Comparison of ENCODE assay signal across 20 mouse cellular contexts in genomic region chr8:79341236-79341635, GRCm38 (mm10). TPM values are rescaled to one million over a fixed set of nuclear protein-coding genes. Genes with fewer than 3 reads are reported as not detected.
DNase-seq lines count a peak whose midpoint lies in the region; ATAC-seq and TF ChIP-seq lines count a peak whose summit lies in the region.
"Had no signal": no experiment of that assay in that cellular context is flagged by ENCODE, and none has a peak within 500 bp of the region (broad histone marks: within the 10 kb centered on the region; RNA-seq: fewer than 3 reads in every experiment).

No protein-coding gene starts in this region.

- no peaks in the 10 kb centered on the region for H3K9me3 ChIP-seq in forebrain, embryonic 11.5 days (ENCODE audit: control insufficient read depth, low read length)
- no peaks in the 10 kb centered on the region for H3K9me3 ChIP-seq in forebrain, embryonic 16.5 days (ENCODE audit: control insufficient read depth, low read length)
- H3K9me3 ChIP-seq in lung, embryonic 14.5 days (ENCODE audit: low read depth, low read length) = no peaks in the 10 kb centered on the region
- H3K9me3 ChIP-seq in midbrain, embryonic 11.5 days (ENCODE audit: control insufficient read depth, low read length) = no peaks in the 10 kb centered on the region
- H3K9me3 ChIP-seq in midbrain, embryonic 14.5 days (ENCODE audit: control insufficient read depth, low read length) = no peaks in the 10 kb centered on the region
- H3K9me3 ChIP-seq: embryonic facial prominence, embryonic 15.5 days; forebrain, embryonic 10.5 days; forebrain, embryonic 15.5 days; heart, embryonic 13.5 days; hindbrain, embryonic 13.5 days had no signal

- no peak for ATAC-seq in forebrain, embryonic 11.5 days (replicated peaks; ENCODE audit: low FRiP score)
- no peak for ATAC-seq in forebrain, embryonic 16.5 days
- no peak for ATAC-seq in lung, embryonic 14.5 days (ENCODE audit: insufficient read depth)
- ATAC-seq in midbrain, embryonic 11.5 days (ENCODE audit: low FRiP score) = no peak
- no peak for ATAC-seq in midbrain, embryonic 14.5 days (ENCODE audit: low FRiP score, low TSS enrichment)
- ATAC-seq: forebrain, embryonic 15.5 days; hindbrain, postnatal 0 days had no signal

- no peaks in the 10 kb centered on the region for H3K4me1 ChIP-seq in forebrain, embryonic 11.5 days (replicated peaks; ENCODE audit: control insufficient read depth, insufficient read depth, low read length)
- H3K4me1 ChIP-seq in forebrain, embryonic 16.5 days (replicated peaks; ENCODE audit: control insufficient read depth, insufficient read depth, low read length) = no peaks in the 10 kb centered on the region
- no peaks in the 10 kb centered on the region for H3K4me1 ChIP-seq in lung, embryonic 14.5 days (ENCODE audit: insufficient read depth)
- no peaks in the 10 kb centered on the region for H3K4me1 ChIP-seq in midbrain, embryonic 11.5 days (ENCODE audit: control insufficient read depth, insufficient read depth, low read length)
- no peaks in the 10 kb centered on the region for H3K4me1 ChIP-seq in midbrain, embryonic 14.5 days (ENCODE audit: control insufficient read depth, insufficient read depth, low read length)
- H3K4me1 ChIP-seq: forebrain, embryonic 10.5 days; forebrain, embryonic 15.5 days; hindbrain, embryonic 13.5 days had no signal

- H3K27me3 ChIP-seq in forebrain, embryonic 11.5 days (ENCODE audit: control insufficient read depth, insufficient read depth, low read length) = no peaks in the 10 kb centered on the region
- no peaks in the 10 kb centered on the region for H3K27me3 ChIP-seq in forebrain, embryonic 16.5 days (replicated peaks; ENCODE audit: control insufficient read depth, insufficient read depth, low read length)
- H3K27me3 ChIP-seq in lung, embryonic 14.5 days (ENCODE audit: insufficient read depth, low read length) = no peaks in the 10 kb centered on the region
- H3K27me3 ChIP-seq in midbrain, embryonic 11.5 days (ENCODE audit: control insufficient read depth, insufficient read depth, low read length) = no peaks in the 10 kb centered on the region
- no peaks in the 10 kb centered on the region for H3K27me3 ChIP-seq in midbrain, embryonic 14.5 days (ENCODE audit: control insufficient read depth, insufficient read depth, low read length)
- H3K27me3 ChIP-seq: embryonic facial prominence, embryonic 15.5 days; forebrain, embryonic 15.5 days; heart, embryonic 13.5 days; hindbrain, embryonic 13.5 days had no signal

- 92% methylated on average over 8 of the region's 8 CpGs for WGBS in forebrain, embryonic 11.5 days
- WGBS in forebrain, embryonic 16.5 days = 94% methylated on average over 8 of the region's 8 CpGs
- 79% methylated on average over 8 of the region's 8 CpGs for WGBS in lung, embryonic 14.5 days
- WGBS in midbrain, embryonic 11.5 days = 93% methylated on average over 8 of the region's 8 CpGs
- 92% methylated on average over 8 of the region's 8 CpGs for WGBS in midbrain, embryonic 14.5 days

- H3K4me2 ChIP-seq in forebrain, embryonic 11.5 days (ENCODE audit: low read depth, low read length, severe bottlenecking) = no peak overlapping the region
- H3K4me2 ChIP-seq in forebrain, embryonic 16.5 days (ENCODE audit: low read length) = no peak overlapping the region
- no peak overlapping the region for H3K4me2 ChIP-seq in lung, embryonic 14.5 days
- no peak overlapping the region for H3K4me2 ChIP-seq in midbrain, embryonic 11.5 days
- no peak overlapping the region for H3K4me2 ChIP-seq in midbrain, embryonic 14.5 days (ENCODE audit: low read length)
- H3K4me2 ChIP-seq: embryonic facial prominence, embryonic 15.5 days; forebrain, embryonic 15.5 days; heart, embryonic 13.5 days; hindbrain, embryonic 13.5 days had no signal

- no peak overlapping the region for H3K9ac ChIP-seq in forebrain, embryonic 11.5 days (ENCODE audit: low read length)
- no peak overlapping the region for H3K9ac ChIP-seq in forebrain, embryonic 16.5 days (replicated peaks; ENCODE audit: low read depth, low read length)
- H3K9ac ChIP-seq in lung, embryonic 14.5 days = no peak overlapping the region
- no peak overlapping the region for H3K9ac ChIP-seq in midbrain, embryonic 11.5 days (ENCODE audit: low read length)
- H3K9ac ChIP-seq in midbrain, embryonic 14.5 days (replicated peaks; ENCODE audit: low read length) = no peak overlapping the region
- H3K9ac ChIP-seq: embryonic facial prominence, embryonic 15.5 days; forebrain, embryonic 15.5 days; heart, embryonic 13.5 days; hindbrain, embryonic 13.5 days had no signal

- DNase-seq in forebrain, embryonic 11.5 days (ENCODE audit: low spot score) = peak; percentile 37
- peak; percentile 32 for DNase-seq in lung, embryonic 14.5 days
- DNase-seq in lung, adult 18-20 months = no peak
- DNase-seq in midbrain, embryonic 11.5 days (ENCODE audit: low spot score, missing footprints) = peak; percentile 60
- DNase-seq in midbrain, embryonic 14.5 days = no peak
- DNase-seq in adrenal gland, adult 2 months = no peak
- DNase-seq: adrenal gland, postnatal 25 days; cerebellum, adult 2 months; cerebellum, postnatal 10 days; embryo, embryonic 11 days; gastrocnemius, postnatal 14 days; heart, postnatal 10 days had no signal

- H3K4me3 ChIP-seq in forebrain, embryonic 11.5 days (ENCODE audit: low read depth, low read length) = no peak overlapping the region
- no peak overlapping the region for H3K4me3 ChIP-seq in forebrain, embryonic 16.5 days (replicated peaks; ENCODE audit: low read length)
- H3K4me3 ChIP-seq in lung, embryonic 14.5 days (ENCODE audit: low read depth, low read length) = no peak overlapping the region
- no peak overlapping the region for H3K4me3 ChIP-seq in midbrain, embryonic 11.5 days (ENCODE audit: low read depth, low read length)
- H3K4me3 ChIP-seq in midbrain, embryonic 14.5 days (replicated peaks; ENCODE audit: low read depth, low read length) = no peak overlapping the region
- H3K4me3 ChIP-seq: embryonic facial prominence, embryonic 15.5 days; erythroblast, embryonic 14.5 days; forebrain, embryonic 10.5 days; forebrain, embryonic 15.5 days; heart, embryonic 13.5 days; hindbrain, embryonic 13.5 days had no signal

- peaks cover 7% of the 10 kb centered on the region; the same call in 1 of the 2 replicates for H3K36me3 ChIP-seq in forebrain, embryonic 11.5 days (ENCODE audit: control insufficient read depth, insufficient read depth, low read length)
- peaks cover 19% of the 10 kb centered on the region; the same call in 1 of the 2 replicates for H3K36me3 ChIP-seq in forebrain, embryonic 16.5 days (ENCODE audit: control insufficient read depth, insufficient read depth)
- H3K36me3 ChIP-seq in lung, embryonic 14.5 days (ENCODE audit: insufficient read depth) = peaks cover 50% of the 10 kb centered on the region
- peaks cover 34% of the 10 kb centered on the region for H3K36me3 ChIP-seq in midbrain, embryonic 11.5 days (ENCODE audit: control insufficient read depth, insufficient read depth, low read length)
- H3K36me3 ChIP-seq in midbrain, embryonic 14.5 days (ENCODE audit: control insufficient read depth, insufficient read depth, low read length) = peaks cover 72% of the 10 kb centered on the region

- TF ChIP-seq CTCF in lung, embryonic 14.5 days (IDR thresholded peaks at IDR 0.05; ENCODE audit: low read depth) = no peak

- no peak overlapping the region for H3K27ac ChIP-seq in forebrain, embryonic 11.5 days (ENCODE audit: low read depth, low read length)
- no peak overlapping the region for H3K27ac ChIP-seq in forebrain, embryonic 16.5 days (ENCODE audit: low read length)
- no peak overlapping the region for H3K27ac ChIP-seq in lung, embryonic 14.5 days (ENCODE audit: low read depth)
- H3K27ac ChIP-seq in midbrain, embryonic 11.5 days (ENCODE audit: low read depth, low read length) = no peak overlapping the region
- no peak overlapping the region for H3K27ac ChIP-seq in midbrain, embryonic 14.5 days (replicated peaks; ENCODE audit: low read depth, low read length)
- H3K27ac ChIP-seq: embryonic facial prominence, embryonic 15.5 days; forebrain, embryonic 10.5 days; forebrain, embryonic 15.5 days; heart, embryonic 13.5 days; hindbrain, embryonic 13.5 days; hindbrain, postnatal 0 days had no signal

RNA-seq across cellular contexts. Expression of gene Mmaa, which starts 46.5 kb away (rescaled TPM):
- polyA plus RNA-seq in forebrain, embryonic 11.5 days (2014; fragmentation: Nextera tagmentation; extraction: Ambion mirVana) = 11.5 and 13.3 TPM in 2 replicates
- polyA plus RNA-seq in forebrain, embryonic 16.5 days (2015; fragmentation: Nextera tagmentation; extraction: Ambion mirVana) = 27.3 and 27.9 TPM in 2 replicates
- polyA plus RNA-seq in lung, embryonic 14.5 days (2014; fragmentation: Nextera tagmentation; extraction: Ambion mirVana) = 9.5 and 9.9 TPM in 2 replicates
- polyA plus RNA-seq in midbrain, embryonic 11.5 days (2014; fragmentation: Nextera tagmentation; extraction: Ambion mirVana) = 10.1 and 10.4 TPM in 2 replicates
- polyA plus RNA-seq in midbrain, embryonic 14.5 days (2014; fragmentation: Nextera tagmentation; extraction: Ambion mirVana) = 17.9 and 18.0 TPM in 2 replicates
- 10 to 100 TPM; 31.8 to 42.5 TPM for total RNA-seq in adrenal gland, adult 2 months (2021)
- 2.8 and 3.2 TPM in 2 replicates for polyA plus RNA-seq in adrenal gland, adult 2 months (2012; rRNA removed)

RNA-seq across cellular contexts. Expression of gene Smad1, which starts 58.1 kb away (rescaled TPM):
- polyA plus RNA-seq in forebrain, embryonic 11.5 days (2014; fragmentation: Nextera tagmentation; extraction: Ambion mirVana) = 57.6 and 64.8 TPM in 2 replicates
- 65.6 and 65.8 TPM in 2 replicates for polyA plus RNA-seq in forebrain, embryonic 16.5 days (2015; fragmentation: Nextera tagmentation; extraction: Ambion mirVana)
- 52.1 and 52.2 TPM in 2 replicates for polyA plus RNA-seq in lung, embryonic 14.5 days (2014; fragmentation: Nextera tagmentation; extraction: Ambion mirVana)
- polyA plus RNA-seq in midbrain, embryonic 11.5 days (2014; fragmentation: Nextera tagmentation; extraction: Ambion mirVana) = 55.5 and 63.1 TPM in 2 replicates
- polyA plus RNA-seq in midbrain, embryonic 14.5 days (2014; fragmentation: Nextera tagmentation; extraction: Ambion mirVana) = 67.5 and 82.4 TPM in 2 replicates
- total RNA-seq in adrenal gland, adult 2 months (2021) = 10 to 100 TPM; 24.2 to 30.4 TPM
- polyA plus RNA-seq in adrenal gland, adult 2 months (2012; rRNA removed) = 41.3 and 45.2 TPM in 2 replicates

Comparison
In these comparisons a context has a peak if more than half of its experiments do, and no peak if none do; other contexts are left out.
1. DNase-seq: peak in forebrain, embryonic 11.5 days (single experiment), lung, embryonic 14.5 days (single experiment) and midbrain, embryonic 11.5 days (single experiment); none in lung, adult 18-20 months (0 of 2), midbrain, embryonic 14.5 days (single experiment) and adrenal gland, adult 2 months (single experiment).